Mouse (Mus musculus): ENCODE results near the gene Hoxb9. TPM values are rescaled to one million over a fixed set of nuclear protein-coding genes. Genes with fewer than 3 reads are reported as not detected.

Gene Hoxb9
- polyA plus RNA-seq, 1 experiment from 2014 or later, result 1.0 TPM

GRCm38 (mm10) chr11:96257141-96257540 is 14.1 kb upstream of the Hoxb9 start:
- 39% methylated on average over 2 of the region's 2 CpGs for WGBS
- no peak overlapping the region for H3K4me3 ChIP-seq (replicated peaks)
- H3K27me3 ChIP-seq, result peaks cover 100% of the 10 kb centered on the region
- H3K4me2 ChIP-seq, result no peak overlapping the region
- no peaks in the 10 kb centered on the region for H3K9me3 ChIP-seq
- no peak for ATAC-seq (ENCODE audit: insufficient number of reproducible peaks, insufficient read depth, low FRiP score, low TSS enrichment, low read depth)
- no peak overlapping the region for H3K27ac ChIP-seq
- no peak overlapping the region for H3K9ac ChIP-seq (replicated peaks)
- peaks cover 34% of the 10 kb centered on the region for H3K4me1 ChIP-seq (replicated peaks)
- H3K36me3 ChIP-seq, result no peaks in the 10 kb centered on the region

- no peak overlapping the region for H3K9ac ChIP-seq (replicated peaks)
- H3K9me3 ChIP-seq, result no peaks in the 10 kb centered on the region
- no peak overlapping the region for H3K4me2 ChIP-seq
- no peaks in the 10 kb centered on the region for H3K36me3 ChIP-seq
- peaks cover 100% of the 10 kb centered on the region for H3K27me3 ChIP-seq
- peaks cover 33% of the 10 kb centered on the region for H3K4me1 ChIP-seq (replicated peaks)
- ATAC-seq (ENCODE audit: insufficient number of reproducible peaks, insufficient read depth, low FRiP score, low TSS enrichment, low read depth), result no peak
- H3K4me3 ChIP-seq (replicated peaks), result no peak overlapping the region
- H3K27ac ChIP-seq, result no peak overlapping the region
- WGBS, result 6% methylated on average over 2 of the region's 2 CpGs
These were observed 12.2 kb upstream of the Hoxb9 start for GRCm38 (mm10) chr11:96259038-96259437.

GRCm38 (mm10) chr11:96259511-96259910 is 11.7 kb upstream of the Hoxb9 start:
- Histone ChIP-seq H3K27me3 (peaks cover 100% of the 10 kb centered on the region), H3K4me2 (no peak overlapping the region), H3K9me3 (no peaks in the 10 kb centered on the region), H3K36me3 (no peaks in the 10 kb centered on the region), H3K4me3 (replicated peaks) (no peak overlapping the region), H3K4me1 (replicated peaks) (peaks cover 30% of the 10 kb centered on the region), H3K27ac (no peak overlapping the region), H3K9ac (replicated peaks) (no peak overlapping the region)
- ATAC-seq (ENCODE audit: insufficient number of reproducible peaks, insufficient read depth, low FRiP score, low TSS enrichment, low read depth), result no peak
- WGBS, result 0% methylated on average over 1 of the region's 1 CpGs

GRCm38 (mm10) chr11:96260310-96260970 is 10.8 kb upstream of the Hoxb9 start:
- Histone ChIP-seq H3K4me3 (replicated peaks) (no peak overlapping the region), H3K27ac (no peak overlapping the region), H3K9me3 (no peaks in the 10 kb centered on the region), H3K4me1 (replicated peaks) (peaks cover 24% of the 10 kb centered on the region), H3K36me3 (no peaks in the 10 kb centered on the region), H3K27me3 (peaks cover 100% of the 10 kb centered on the region), H3K9ac (replicated peaks) (no peak overlapping the region), H3K4me2 (peak overlapping the region; percentile 26)
- ATAC-seq (ENCODE audit: insufficient number of reproducible peaks, insufficient read depth, low FRiP score, low TSS enrichment, low read depth), result no peak
- 2% methylated on average over 23 of the region's 23 CpGs for WGBS

GRCm38 (mm10) chr11:96261323-96261890 is 9.8 kb upstream of the Hoxb9 start:
- no peaks in the 10 kb centered on the region for H3K9me3 ChIP-seq
- 2% methylated on average over 24 of the region's 24 CpGs for WGBS
- H3K27ac ChIP-seq, result no peak overlapping the region
- H3K4me1 ChIP-seq (replicated peaks), result peaks cover 28% of the 10 kb centered on the region
- H3K4me3 ChIP-seq (replicated peaks), result no peak overlapping the region
- no peak for ATAC-seq (ENCODE audit: insufficient number of reproducible peaks, insufficient read depth, low FRiP score, low TSS enrichment, low read depth)
- no peak overlapping the region for H3K9ac ChIP-seq (replicated peaks)
- peaks cover 100% of the 10 kb centered on the region for H3K27me3 ChIP-seq
- H3K4me2 ChIP-seq, result peak overlapping the region; percentile 21; the same call in 1 of the 2 replicates
- no peaks in the 10 kb centered on the region for H3K36me3 ChIP-seq

- Histone ChIP-seq H3K4me2 (no peak overlapping the region), H3K27ac (no peak overlapping the region), H3K4me1 (replicated peaks) (peaks cover 28% of the 10 kb centered on the region), H3K9ac (replicated peaks) (no peak overlapping the region), H3K27me3 (peaks cover 100% of the 10 kb centered on the region), H3K36me3 (no peaks in the 10 kb centered on the region), H3K4me3 (replicated peaks) (no peak overlapping the region), H3K9me3 (no peaks in the 10 kb centered on the region)
- WGBS, result 20% methylated on average over 6 of the region's 6 CpGs
- ATAC-seq (ENCODE audit: insufficient number of reproducible peaks, insufficient read depth, low FRiP score, low TSS enrichment, low read depth), result no peak
These were observed 8.9 kb upstream of the Hoxb9 start for GRCm38 (mm10) chr11:96262262-96262830.

GRCm38 (mm10) chr11:96263636-96264389 is 7.4 kb upstream of the Hoxb9 start:
- Histone ChIP-seq H3K4me3 (replicated peaks) (no peak overlapping the region), H3K27me3 (peaks cover 97% of the 10 kb centered on the region), H3K27ac (no peak overlapping the region), H3K9me3 (no peaks in the 10 kb centered on the region), H3K4me2 (no peak overlapping the region), H3K36me3 (no peaks in the 10 kb centered on the region), H3K4me1 (replicated peaks) (peaks cover 27% of the 10 kb centered on the region), H3K9ac (replicated peaks) (no peak overlapping the region)
- WGBS, result 7% methylated on average over 33 of the region's 33 CpGs
- no peak for ATAC-seq (ENCODE audit: insufficient number of reproducible peaks, insufficient read depth, low FRiP score, low TSS enrichment, low read depth)

- no peak overlapping the region for H3K9ac ChIP-seq (replicated peaks)
- H3K4me3 ChIP-seq (replicated peaks), result no peak overlapping the region
- no peak for ATAC-seq (ENCODE audit: insufficient number of reproducible peaks, insufficient read depth, low FRiP score, low TSS enrichment, low read depth)
- H3K9me3 ChIP-seq, result no peaks in the 10 kb centered on the region
- 21% methylated on average over 8 of the region's 8 CpGs for WGBS
- H3K36me3 ChIP-seq, result no peaks in the 10 kb centered on the region
- H3K4me2 ChIP-seq, result no peak overlapping the region
- H3K27me3 ChIP-seq, result peaks cover 97% of the 10 kb centered on the region
- no peak overlapping the region for H3K27ac ChIP-seq
- H3K4me1 ChIP-seq (replicated peaks), result peaks cover 22% of the 10 kb centered on the region
These were observed 6.8 kb upstream of the Hoxb9 start for GRCm38 (mm10) chr11:96264390-96265020.

- WGBS, result 6% methylated on average over 7 of the region's 7 CpGs
- Histone ChIP-seq H3K36me3 (no peaks in the 10 kb centered on the region), H3K4me3 (replicated peaks) (no peak overlapping the region), H3K9ac (replicated peaks) (no peak overlapping the region), H3K9me3 (no peaks in the 10 kb centered on the region), H3K4me1 (replicated peaks) (peaks cover 20% of the 10 kb centered on the region; the same call in 1 of the 2 replicates), H3K27ac (no peak overlapping the region), H3K4me2 (no peak overlapping the region), H3K27me3 (peaks cover 97% of the 10 kb centered on the region)
- no peak for ATAC-seq (ENCODE audit: insufficient number of reproducible peaks, insufficient read depth, low FRiP score, low TSS enrichment, low read depth)
These were observed 5.3 kb upstream of the Hoxb9 start for GRCm38 (mm10) chr11:96265954-96266353.

GRCm38 (mm10) chr11:96267021-96267920 is 4.0 kb upstream of the Hoxb9 start:
- ATAC-seq (ENCODE audit: insufficient number of reproducible peaks, insufficient read depth, low FRiP score, low TSS enrichment, low read depth), result no peak
- WGBS, result 28% methylated on average over 7 of the region's 7 CpGs
- no peak overlapping the region for H3K4me3 ChIP-seq (replicated peaks)
- no peaks in the 10 kb centered on the region for H3K9me3 ChIP-seq
- H3K36me3 ChIP-seq, result no peaks in the 10 kb centered on the region
- H3K27ac ChIP-seq, result no peak overlapping the region
- no peak overlapping the region for H3K4me2 ChIP-seq
- H3K9ac ChIP-seq (replicated peaks), result no peak overlapping the region
- H3K27me3 ChIP-seq, result peaks cover 97% of the 10 kb centered on the region
- H3K4me1 ChIP-seq (replicated peaks), result peaks cover 26% of the 10 kb centered on the region

Measured in limb, embryonic 12.5 days (tissue).